Mouse (Mus musculus) common myeloid progenitor, adult 5-6 weeks (primary cell): ENCODE data around the gene Tedc2. TPM values are rescaled to one million over a fixed set of nuclear protein-coding genes. Genes with fewer than 3 reads are reported as not detected.
A peak's percentile ranks its signal among the peaks of the same experiment; 100 is the strongest.

Source experiments
- ATAC-seq: replicated peaks from 2 replicates; pipeline ENCODE4 v1.8.0; 2016; ENCODE audit warnings: low read depth, mild to moderate bottlenecking, moderate TSS enrichment, inconsistent platforms; ENCODE audit not compliant: poor library complexity, severe bottlenecking
- total RNA-seq: library from RNA; stranded (forward); fragments of 200-1000, 187-1606 nt; gene quantifications from 2 replicates; pipeline ENCODE4 v1.2.3, GENCODE M21; 2017

Gene Tedc2
- total RNA-seq, 1 experiment from 2014 or later: 17.4 TPM

DNA sequence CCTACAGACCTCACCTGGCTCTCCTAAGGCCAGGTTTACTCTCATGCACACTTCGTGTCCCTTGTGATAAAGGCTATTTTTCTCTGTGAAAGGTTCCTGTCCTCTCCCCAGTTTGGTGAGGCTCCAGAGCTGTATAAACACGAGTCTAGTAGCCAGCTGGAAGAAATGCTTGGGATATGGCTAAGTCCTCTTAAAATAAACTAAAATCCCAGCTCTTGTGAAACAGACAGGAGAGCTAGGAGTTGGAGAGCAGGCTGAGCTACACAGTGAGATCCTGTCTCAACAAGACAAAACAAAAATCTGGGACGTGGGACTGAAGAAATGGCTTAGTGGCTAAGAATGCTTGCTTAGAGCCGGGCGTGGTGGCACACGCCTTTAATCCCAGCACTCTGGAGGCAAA lies 7.5 kb downstream of the Tedc2 start:
- no peak for ATAC-seq

DNA sequence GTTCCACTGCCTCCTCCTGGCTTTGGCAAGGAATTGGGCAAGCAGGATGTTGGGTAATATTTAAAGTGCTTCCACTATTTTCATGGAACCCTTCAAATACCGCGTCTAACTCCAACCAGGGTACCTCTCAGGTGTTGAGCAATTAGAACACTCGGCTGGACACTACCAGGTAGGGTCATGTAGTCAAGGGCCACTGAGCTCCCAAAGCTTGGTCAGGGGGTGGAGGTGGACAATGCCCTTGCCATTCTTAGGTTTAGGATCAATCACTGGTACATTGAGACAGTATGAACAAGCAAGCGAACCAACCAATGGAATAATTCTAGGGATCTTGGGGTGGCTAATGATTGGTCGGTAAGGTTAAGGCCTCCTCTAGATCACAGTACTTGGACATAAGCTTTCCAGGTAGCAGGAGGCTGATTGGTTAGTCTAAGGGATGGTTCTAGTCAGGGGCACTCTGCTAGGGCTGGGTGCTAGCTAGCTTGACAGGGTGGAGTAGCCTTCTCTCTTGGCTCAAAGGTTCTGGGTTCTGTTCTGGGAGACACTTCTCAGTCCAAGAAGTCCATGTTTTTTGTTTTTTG lies 8.1 kb downstream of the Tedc2 start:
- no peak for ATAC-seq

DNA sequence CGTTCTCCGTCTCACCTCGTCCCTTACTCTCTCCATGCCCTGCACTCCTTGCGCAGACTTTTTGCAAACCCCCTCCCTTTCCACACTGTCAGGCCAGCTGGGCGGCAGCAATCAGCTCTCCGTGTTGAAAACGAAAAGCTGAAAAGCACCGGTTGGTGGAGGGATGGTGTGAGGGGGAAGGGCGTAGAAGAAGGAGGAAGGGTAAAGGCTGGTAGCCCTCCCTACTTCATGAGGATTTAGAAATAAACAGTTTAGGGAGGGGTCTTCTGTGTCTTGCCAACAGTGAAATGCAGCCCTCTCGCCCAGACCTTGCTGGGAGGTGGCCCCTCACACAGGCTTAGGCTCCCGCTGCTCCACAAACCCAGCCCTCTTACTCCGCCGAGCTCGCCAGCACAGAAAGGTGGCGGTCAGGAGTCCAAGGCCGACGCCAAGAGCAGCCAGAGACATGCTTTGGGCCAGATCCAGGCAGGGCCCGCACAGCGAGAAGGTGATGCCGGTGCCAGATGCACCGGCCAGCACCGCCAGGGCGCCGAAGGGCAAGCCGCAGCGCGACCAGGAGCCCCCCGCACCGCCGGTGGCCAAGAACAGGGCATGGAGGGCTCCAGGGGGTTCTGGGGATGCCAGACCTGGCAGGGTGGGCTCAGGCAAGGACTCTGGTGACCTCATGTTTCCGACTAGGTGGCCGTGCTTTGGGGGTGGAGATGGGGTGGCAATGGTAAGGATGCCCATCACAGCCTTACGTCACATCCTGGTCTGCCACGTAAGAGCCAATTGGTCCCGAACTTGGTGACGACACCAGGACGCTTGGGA lies 8.8 kb downstream of the Tedc2 start:
- peak; percentile 60 for ATAC-seq

DNA sequence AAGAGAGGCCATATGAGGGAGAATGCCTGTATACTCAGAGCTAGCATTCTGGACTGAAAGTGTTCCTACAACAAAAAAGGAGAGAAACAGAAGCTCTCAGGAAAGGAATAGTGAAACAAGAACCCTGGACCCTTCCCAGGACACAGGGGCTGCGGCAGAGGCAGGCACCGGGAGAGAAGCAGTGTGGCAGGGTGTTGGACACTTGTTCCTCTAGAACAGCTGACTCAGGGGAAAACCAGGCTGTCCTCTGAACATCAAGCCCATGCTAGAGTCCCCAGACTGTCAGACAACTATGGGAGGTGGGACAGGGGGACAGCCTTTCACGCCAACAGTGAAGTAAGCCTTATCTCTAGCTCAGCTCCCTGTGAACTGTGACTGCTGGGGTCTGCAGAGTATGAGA lies 10.1 kb downstream of the Tedc2 start:
- no peak for ATAC-seq

DNA sequence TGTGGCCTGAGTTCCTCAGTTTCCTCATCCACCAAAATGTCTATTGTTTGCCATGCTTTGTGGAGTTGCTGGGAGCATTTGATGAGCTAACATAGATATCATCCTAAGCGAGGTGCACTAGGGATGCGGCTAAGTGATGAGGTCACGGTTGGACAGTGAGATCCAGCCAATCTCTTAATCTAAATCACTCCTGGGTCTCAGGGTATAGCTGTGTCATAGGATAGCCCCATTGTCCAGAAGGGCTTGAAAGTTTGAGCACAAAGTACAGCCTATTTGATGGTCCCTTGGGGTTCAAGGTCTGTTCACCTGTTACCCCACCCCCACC lies 10.8 kb downstream of the Tedc2 start:
- no peak for ATAC-seq

DNA sequence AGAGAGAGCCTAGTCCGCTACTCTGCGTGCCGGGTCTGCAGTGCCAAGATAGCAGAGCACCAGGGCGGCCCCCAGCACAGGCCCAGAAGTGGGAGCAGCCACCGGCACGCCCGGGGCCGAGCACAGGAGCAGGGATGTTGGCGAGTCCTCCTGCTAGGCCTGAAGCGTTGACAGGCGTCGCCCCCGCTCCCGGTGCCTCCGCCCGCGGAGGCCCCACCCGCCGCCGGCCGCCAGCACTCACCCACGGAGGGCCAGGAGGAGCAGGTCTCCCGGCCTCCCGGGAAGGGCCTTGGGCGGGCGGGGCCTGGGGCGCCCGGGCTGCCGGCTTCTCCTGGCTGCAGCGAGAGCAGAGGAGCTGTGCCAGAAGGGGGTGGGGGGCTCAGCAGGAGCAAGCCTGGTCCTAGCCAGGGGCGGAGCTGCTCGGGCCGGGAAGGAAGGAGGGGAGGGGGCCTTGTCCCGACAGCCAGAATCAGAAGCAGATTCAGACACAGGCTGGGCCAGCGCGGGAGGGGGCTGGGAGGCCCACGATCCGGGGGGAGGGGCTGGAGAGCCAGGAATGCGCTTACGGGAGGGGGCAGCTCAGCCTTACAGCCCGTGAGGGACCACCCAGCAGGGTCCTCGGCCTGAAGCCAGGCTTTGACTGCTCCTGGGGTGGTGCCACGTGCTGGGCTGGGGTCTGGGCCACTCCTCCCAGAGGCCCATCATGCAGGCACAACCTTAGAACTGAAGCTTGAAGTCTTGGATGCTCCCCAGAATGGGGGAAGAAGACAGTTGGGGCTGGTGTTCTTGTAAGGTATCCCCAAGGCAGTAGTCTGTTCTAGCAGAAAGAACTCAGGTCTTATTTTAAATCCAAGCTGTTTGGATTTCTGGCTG lies 11.4 kb downstream of the Tedc2 start, which contains the start of gene Ntn3:
Gene Ntn3, minus strand, starts transcription at position 489 of the 873 bp plus-strand sequence.
- peak; percentile 21; the same call in 1 of the 2 replicates for ATAC-seq

DNA sequence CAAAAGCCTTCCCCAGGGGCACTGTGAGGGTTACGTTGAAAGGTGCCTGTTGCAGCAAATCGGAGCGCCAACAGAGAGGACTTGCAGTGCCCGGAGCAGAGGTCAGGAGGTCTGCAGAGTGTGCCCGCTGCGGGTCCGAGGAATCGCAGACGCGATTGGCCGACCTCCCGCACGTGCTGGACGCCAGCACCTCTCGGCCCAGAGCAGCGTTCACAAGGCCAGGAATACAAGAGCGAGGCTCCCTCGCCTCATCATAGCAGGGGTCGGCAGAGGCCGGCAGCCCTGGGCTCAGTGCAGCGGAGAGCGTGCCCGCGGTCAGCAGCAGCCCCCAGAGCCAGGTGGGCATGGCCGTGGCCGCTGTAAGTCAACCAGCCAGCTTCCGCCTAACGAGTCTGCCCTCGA lies 12.0 kb downstream of the Tedc2 start:
- no peak for ATAC-seq

DNA sequence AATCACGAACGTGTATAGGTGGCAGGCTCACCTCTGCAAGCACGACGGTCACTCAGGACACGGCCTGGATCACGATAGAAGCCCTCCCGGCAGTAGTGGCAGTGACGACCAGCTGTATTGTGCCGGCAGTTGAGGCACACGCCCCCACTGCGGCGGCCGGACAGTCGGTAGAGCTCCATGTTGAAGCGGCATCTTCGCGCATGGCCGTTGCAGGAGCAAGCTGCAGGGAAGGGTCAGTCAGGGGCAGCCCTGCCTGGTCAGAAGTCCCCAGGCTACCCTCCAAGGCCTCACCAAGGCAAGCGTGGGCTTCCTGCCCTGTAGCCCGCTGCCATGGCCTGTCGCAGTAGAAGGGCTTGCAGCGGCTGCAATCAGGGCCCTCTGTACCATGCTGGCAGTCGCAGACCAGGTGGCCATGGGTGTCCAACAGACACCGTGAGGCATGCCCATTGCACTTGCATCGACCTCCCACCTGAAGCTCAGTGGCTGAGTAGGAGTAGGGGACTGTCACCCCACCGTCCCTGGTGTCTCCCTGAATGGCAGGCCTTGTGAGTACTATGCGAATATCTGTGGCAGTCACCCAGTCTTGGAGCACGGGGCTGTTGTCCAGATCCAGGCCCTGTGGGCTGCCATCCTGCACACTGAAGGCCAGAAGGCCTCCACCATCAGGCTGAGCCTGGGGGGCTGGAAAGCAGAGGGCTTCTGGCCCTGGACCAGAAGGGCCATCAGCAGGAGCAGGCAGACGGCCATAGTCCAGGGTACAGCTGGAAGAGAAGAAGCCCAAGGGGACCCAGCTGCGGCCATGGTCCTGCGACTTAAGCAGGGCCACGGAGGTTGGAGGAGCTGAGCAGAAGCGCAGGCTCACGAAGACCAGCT lies 12.6 kb downstream of the Tedc2 start:
- ATAC-seq: no peak

DNA sequence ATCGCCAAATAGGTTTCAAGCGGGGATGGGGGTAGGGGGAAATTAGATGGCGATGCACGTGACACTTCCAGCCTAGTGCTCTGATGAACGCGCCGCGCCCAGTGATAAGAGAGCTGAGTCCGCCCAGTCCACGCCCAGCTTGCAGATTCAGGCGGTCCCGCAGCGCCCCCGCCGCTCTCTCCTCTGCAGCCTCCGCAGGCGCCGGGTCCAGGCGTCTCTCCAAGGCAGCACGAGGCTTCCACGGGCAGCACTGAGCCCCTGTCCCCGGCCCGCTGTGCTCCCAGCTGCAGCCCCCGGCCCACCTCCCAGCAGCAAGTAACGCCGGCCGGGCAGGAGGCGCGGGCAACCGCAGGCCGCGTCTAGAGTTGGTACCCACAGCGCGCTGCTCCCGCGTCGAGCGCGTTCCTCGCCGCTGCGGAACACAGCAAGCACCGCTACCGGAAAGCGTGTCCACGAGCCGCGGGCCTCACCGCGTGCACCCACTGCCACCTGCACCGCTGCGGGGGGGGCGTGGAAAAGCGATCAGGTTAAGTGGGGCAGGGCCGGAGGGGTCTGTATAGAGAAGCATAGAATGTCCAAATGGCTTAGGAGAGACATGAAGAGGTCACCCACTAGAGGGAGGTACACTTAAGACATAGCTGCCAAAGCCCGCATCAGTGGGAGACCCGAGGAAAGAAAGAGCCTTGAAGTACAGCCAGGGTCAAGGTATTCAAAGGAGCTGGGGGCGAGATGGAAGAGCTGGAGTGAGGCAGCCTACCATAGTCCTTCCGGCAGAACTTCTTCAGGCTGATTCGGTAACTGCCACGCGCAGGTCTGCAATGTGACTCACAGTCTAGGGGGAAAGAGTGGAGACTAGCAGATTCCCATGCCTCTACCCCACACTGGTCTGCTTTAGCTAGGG lies 13.9 kb downstream of the Tedc2 start:
- peak; percentile 38; the same call in 1 of the 2 replicates for ATAC-seq

DNA sequence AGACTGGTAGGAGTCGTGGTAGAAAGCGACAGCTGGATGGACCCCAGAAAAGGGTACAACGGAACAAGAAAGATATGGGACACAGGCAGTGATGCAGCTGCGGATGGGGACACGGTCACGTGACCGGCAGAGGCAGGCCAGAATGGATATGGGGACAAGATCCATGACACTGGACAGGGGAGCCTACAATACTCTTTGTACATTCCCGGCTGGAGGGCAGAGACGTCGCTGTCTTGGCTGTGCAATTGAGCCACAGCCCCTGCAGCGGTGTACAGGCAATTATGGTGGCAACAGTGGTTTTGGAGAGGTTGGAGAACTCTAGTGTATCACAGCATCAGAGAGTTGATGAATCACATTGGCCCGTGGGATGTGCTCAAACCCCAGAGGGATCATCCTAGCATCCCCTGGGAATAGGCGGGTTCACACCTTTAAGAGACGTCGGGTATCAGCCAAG lies 14.7 kb downstream of the Tedc2 start:
- peak; percentile 4; the same call in 1 of the 2 replicates for ATAC-seq

DNA sequence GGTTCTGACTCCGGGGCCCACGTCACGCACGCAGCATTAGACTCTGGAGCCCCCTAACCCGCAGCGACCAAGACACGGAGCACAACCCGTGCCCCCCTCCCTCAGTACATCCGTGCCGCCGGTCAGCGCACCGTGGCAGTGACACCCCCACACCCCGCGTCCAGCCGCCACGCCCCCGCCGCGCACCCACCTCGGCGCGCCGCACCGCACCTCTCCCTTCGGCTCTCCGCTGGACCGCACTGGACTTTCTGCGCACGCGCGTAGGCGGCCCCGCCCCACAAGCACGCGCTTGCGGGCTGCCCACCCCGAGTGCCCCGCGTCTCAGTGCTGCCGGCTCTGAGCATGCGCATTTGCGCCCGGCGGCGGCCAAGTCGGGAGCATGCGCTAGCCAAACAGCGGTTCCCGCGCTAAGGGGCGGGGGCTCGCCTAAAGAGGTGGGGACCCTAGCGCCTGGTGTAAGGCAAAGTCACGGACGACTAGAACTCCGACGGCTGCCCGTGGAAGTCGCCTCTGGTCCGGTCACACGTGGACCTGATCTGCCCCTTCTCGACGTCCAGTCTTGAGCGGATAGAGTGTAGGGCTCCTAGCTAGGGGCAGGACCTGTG lies 15.3 kb downstream of the Tedc2 start, which contains the start of gene Tbc1d24:
Gene Tbc1d24, minus strand, starts transcription at position 279 of the 605 bp plus-strand sequence.
- peak; percentile 33 for ATAC-seq

DNA sequence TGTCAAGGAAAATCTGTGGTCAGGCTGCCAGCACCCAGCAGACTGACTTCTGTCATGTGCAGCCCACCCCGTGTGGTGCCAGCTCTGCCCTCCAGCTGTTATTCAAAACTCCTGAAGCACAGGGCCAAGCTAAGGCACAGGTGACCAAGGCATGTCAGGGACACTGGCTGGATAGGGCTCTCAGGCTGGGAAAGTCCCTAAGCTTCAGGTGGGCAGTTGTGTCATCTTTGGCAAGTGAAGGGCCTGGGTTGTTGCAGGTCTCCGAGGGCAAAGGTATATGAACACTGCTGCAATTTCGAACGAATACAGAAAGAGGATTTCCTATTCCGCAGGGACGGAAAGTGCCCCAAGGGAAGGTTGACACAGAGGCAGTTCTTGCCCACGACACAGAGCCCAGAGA lies 15.8 kb downstream of the Tedc2 start:
- no peak for ATAC-seq

DNA sequence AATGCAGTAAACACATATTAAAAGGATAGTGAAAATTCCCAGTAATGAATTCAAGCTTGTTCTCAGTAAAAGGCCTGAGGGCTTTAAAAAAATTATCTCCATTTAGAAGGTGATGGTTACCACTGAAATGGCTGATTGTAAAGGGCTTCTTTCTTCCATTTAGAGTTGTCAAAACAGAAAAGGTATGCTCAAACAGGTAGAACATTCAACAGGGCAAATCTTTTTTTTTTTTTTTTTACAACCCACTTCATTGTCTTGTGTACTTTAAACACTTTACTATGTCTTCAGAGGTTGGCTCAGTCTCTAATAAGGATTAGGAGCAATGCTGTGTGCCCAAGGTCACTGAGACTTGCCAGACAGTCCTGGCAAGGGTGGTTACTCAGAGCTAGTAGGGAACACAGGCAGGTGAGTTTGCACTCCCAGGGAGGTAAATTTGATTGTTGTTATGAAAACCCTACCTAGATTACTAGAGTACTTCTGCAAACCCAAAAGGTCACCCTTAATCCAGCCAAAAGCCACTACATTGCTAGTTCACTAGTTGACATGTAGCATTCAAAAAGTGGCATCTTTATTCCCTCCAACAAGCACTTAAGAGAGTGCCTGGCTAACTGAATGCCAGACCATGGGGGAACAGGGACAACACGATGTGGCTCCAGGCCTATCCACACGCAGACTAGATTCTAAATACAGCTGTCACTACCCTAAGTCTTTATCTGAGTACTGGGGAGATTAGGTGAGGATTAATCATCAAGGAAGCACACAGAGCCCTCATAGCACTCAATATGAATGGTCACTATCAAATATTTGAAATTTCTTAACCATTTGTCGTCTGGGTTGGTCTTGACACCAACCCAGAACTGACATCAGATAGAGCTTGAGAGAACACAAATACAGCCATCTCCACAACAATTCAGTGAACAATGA lies 16.8 kb downstream of the Tedc2 start:
- ATAC-seq: no peak

DNA sequence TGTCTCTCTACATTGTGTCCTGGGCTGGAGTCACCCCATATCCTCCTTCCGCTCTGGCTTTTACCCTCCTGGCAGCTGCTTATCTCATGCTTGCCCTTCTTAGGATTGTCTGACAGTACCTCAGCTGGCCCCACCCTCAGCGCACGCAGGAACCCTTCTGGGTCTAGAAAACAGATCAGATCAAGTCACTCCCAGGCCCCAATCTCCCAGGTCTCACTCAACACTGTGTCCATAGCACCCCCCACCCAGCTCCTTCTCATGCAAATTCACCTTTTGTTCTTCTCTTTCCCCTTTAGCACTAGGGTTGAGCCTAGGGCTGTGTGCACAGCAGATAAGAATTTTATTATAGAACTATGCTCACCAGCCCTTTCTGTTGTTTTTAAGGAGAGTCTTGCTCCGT lies 17.6 kb downstream of the Tedc2 start:
- ATAC-seq: peak; percentile 33

DNA sequence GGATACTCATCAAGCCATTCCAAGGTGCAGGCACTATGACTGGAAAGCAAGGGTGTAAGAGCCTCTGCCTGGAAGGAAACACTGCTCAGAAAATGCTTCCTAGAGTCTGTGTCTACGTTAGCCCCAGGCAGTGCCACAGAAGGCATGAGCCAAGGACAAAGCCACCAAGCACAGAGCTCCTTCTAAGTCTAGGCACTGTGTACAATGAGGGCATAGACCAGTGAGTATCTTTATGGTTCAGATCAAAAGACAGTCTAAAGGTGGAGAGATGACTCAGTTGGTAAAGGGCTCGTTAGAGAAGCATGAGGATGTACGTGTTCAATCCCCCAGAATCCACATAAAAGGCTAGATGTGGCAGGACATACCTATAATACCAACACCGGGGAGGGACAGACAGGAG lies 19.6 kb downstream of the Tedc2 start:
- ATAC-seq: no peak

DNA sequence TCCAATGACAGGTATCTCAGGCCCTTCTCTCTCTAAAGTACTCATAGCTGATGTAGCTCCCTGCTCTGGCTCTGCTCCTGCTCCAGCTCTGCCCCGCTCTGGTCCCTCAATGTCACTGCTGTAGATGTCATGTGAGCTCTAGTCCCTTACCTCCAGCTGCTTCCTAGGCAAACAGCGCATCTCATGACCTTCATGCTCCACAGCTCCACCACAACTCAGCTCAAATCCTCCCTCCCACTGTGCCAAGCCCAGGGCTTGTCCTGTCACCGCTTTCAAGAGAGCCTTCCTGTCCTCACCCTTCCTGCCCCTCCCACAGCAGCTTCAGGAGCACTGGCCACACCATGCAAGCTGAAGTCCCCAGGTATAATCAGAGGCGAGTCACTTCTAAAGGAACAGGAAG lies 20.9 kb downstream of the Tedc2 start:
- ATAC-seq: no peak

DNA sequence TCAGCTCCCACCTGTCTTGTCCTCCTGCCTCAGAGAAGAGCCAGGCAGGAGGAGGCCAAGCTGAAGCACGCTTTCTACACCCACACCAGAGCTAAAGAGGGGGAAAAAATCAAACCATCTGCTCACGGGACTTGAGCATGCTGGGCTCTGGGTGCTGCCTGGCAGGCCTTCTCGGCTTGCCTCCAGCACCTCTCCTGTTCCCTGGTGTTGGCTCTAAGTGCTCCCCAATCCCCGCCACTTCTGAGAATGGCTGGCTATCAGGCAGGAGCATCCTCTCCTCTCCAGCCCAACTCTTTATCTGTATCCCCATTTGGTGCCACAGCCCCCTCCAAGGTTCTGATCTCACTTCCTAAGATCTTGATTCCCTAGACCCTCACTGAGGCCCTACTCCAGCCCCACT lies 21.4 kb downstream of the Tedc2 start:
- no peak for ATAC-seq
